Mouse (Mus musculus) hindbrain, embryonic 12.5 days (tissue): ENCODE measurements around the gene Rdh11. TPM values are rescaled to one million over a fixed set of nuclear protein-coding genes. Genes with fewer than 3 reads are reported as not detected.
"Not testable (repeated sequence)": the region's sequence is repeated elsewhere in the genome, so short reads cannot be mapped to it uniquely, and the experiment has no call there.

Source experiments
- ATAC-seq: fragments of 200-750 bp; cut with Nextera tagmentation; 2 replicates; pipeline ENCODE4 v1.8.0; 2017; ENCODE audit warnings: moderate TSS enrichment; ENCODE audit not compliant: low FRiP score
- H3K27ac ChIP-seq: fragments of 300-500 bp; sonication (generic); 2 replicates; pipeline ENCODE4 v1.5.1; 2016; ENCODE audit warnings: mild to moderate bottlenecking
- H3K27me3 ChIP-seq: fragments of 300-500 bp; sonication (generic); 2 replicates; pipeline ENCODE4 v1.6.1; 2016; ENCODE audit warnings: mild to moderate bottlenecking
- H3K36me3 ChIP-seq: fragments of 300-500 bp; sonication (generic); 2 replicates; pipeline ENCODE4 v1.6.1; 2016; ENCODE audit warnings: mild to moderate bottlenecking
- H3K4me1 ChIP-seq: fragments of 300-500 bp; sonication (generic); 2 replicates; pipeline ENCODE4 v1.6.1; 2016
- H3K4me2 ChIP-seq: fragments of 300-500 bp; sonication (generic); replicated peaks from 2 replicates; pipeline ENCODE4 v1.6.1; 2016; ENCODE audit warnings: mild to moderate bottlenecking
- H3K4me3 ChIP-seq: fragments of 300-500 bp; sonication (generic); 2 replicates; pipeline ENCODE4 v1.5.1; 2016; ENCODE audit warnings: mild to moderate bottlenecking
- H3K9ac ChIP-seq: fragments of 300-500 bp; sonication (generic); 2 replicates; pipeline ENCODE4 v1.6.1; 2016; ENCODE audit warnings: mild to moderate bottlenecking, moderate library complexity
- H3K9me3 ChIP-seq: fragments of 300-500 bp; sonication (generic); replicated peaks from 2 replicates; pipeline ENCODE4 v1.6.1; 2016; ENCODE audit warnings: mild to moderate bottlenecking
- WGBS: fragments of 180-500 bp; shearing (Covaris S2); methylation state at CpG from one replicate; pipeline ENCODE4 v1.1.7; 2016; 5-methylcytosine and 5-hydroxymethylcytosine counted together
- polyA plus RNA-seq: library from polyadenylated mRNA; unstranded; fragments of >200 nt; fragmentation: Nextera tagmentation; extraction: Ambion mirVana; gene quantifications from 2 replicates; pipeline ENCODE4 v1.2.1, GENCODE M21; 2016

Gene Rdh11
- polyA plus RNA-seq, result 28.2 and 28.9 TPM in 2 replicates

- H3K9ac ChIP-seq, result peak within 1 kb of the TSS; percentile 67
- peak within 1 kb of the TSS; percentile 66 for H3K4me3 ChIP-seq
- peaks cover 13% of the 10 kb centered on the region for H3K4me1 ChIP-seq
- 60% methylated on average over 6 of the region's 6 CpGs for WGBS
- no peaks in the 10 kb centered on the region for H3K9me3 ChIP-seq
- H3K27ac ChIP-seq, result peak within 1 kb of the TSS; percentile 19; the same call in 1 of the 2 replicates
- H3K27me3 ChIP-seq, result no peaks in the 10 kb centered on the region
- peaks cover 13% of the 10 kb centered on the region for H3K36me3 ChIP-seq
- peak; percentile 27; the same call in 1 of the 2 replicates for ATAC-seq
- peak within 1 kb of the TSS; percentile 77 for H3K4me2 ChIP-seq
Observed at GRCm38 (mm10) chr12:79192193-79192592, at the start of gene Rdh11. TSS of gene Rdh11 (minus strand) at chr12:79192293.

DNA sequence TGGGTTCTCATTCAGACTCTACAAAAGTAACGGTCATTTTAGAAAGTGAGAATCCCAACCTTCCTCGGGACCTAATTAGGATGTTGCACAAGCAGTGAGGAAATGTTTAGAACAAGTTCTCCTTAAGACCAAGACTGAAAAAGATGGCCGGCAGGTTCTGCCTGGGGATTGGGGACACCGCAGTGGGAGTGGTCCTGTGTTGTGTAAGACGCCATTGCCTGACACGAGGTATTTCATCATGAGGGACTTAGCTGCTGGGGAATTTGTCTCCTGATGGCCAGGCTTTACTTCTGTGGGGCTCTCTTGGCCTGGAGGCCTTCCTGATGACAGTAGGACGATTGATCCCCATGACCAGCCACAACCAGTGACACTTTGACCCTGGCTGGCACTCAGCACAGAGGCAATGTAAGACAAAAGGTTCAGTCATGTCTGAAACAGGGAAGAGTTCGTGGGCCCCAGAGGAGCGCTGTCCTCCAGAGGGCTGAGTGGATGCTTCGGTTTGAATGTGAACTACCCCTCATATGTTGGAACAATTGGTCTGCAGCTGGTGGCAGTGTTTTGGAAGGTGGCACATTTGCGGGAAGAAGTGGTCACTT lies 43.5 kb upstream of the Rdh11 start:
- no peak for ATAC-seq
- Histone ChIP-seq H3K36me3 (peaks cover 58% of the 10 kb centered on the region), H3K9me3 (no peaks in the 10 kb centered on the region), H3K4me2 (no peak overlapping the region), H3K4me1 (0 out of 2 replicates have a peak, but pooled peaks cover 2% of the 10 kb centered on the region), H3K27ac (no peak overlapping the region), H3K27me3 (no peaks in the 10 kb centered on the region), H3K4me3 (no peak overlapping the region), H3K9ac (no peak overlapping the region)
- 64% methylated on average over 11 of the region's 11 CpGs for WGBS

DNA sequence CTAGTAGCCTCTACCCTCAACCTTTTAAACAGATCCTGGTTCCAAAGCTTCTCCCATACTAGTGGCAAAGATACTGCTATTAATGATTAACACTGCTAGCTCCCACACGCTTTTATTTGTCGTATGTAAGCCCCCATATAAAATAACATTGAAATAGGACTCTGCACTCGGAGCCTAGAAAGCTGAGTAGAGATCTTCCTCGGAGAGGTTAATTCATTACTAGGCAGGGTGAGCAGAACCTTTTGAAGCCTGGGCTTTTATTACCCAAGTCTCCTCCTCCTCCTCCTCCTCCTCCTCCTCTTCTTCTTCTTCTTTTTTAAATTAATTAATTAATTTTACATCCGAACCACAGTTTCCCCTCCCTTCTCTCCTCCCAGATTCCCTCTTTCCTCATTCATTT lies 25.4 kb upstream of the Rdh11 start:
- WGBS, result 67% methylated on average over 5 of the region's 5 CpGs
- ATAC-seq, result no peak
- H3K9me3 ChIP-seq, result no peaks in the 10 kb centered on the region

GRCm38 (mm10) chr12:79211447-79211846 lies 19.4 kb upstream of the Rdh11 start:
- 88% methylated on average over 8 of the region's 8 CpGs for WGBS
- no peak for ATAC-seq
- Histone ChIP-seq H3K9ac (no peak overlapping the region), H3K27ac (no peak overlapping the region), H3K4me3 (no peak overlapping the region), H3K36me3 (no peaks in the 10 kb centered on the region), H3K4me1 (peaks cover 6% of the 10 kb centered on the region), H3K4me2 (no peak overlapping the region), H3K9me3 (no peaks in the 10 kb centered on the region), H3K27me3 (no peaks in the 10 kb centered on the region)

More for the DNA sequence above, 25.4 kb upstream of the Rdh11 start:
- H3K9ac ChIP-seq, result no peak overlapping the region
- no peaks in the 10 kb centered on the region for H3K27me3 ChIP-seq
- H3K4me2 ChIP-seq, result no peak overlapping the region
- H3K4me1 ChIP-seq, result no peaks in the 10 kb centered on the region
- H3K4me3 ChIP-seq, result no peak overlapping the region
- H3K27ac ChIP-seq, result no peak overlapping the region
- no peaks in the 10 kb centered on the region for H3K36me3 ChIP-seq

DNA sequence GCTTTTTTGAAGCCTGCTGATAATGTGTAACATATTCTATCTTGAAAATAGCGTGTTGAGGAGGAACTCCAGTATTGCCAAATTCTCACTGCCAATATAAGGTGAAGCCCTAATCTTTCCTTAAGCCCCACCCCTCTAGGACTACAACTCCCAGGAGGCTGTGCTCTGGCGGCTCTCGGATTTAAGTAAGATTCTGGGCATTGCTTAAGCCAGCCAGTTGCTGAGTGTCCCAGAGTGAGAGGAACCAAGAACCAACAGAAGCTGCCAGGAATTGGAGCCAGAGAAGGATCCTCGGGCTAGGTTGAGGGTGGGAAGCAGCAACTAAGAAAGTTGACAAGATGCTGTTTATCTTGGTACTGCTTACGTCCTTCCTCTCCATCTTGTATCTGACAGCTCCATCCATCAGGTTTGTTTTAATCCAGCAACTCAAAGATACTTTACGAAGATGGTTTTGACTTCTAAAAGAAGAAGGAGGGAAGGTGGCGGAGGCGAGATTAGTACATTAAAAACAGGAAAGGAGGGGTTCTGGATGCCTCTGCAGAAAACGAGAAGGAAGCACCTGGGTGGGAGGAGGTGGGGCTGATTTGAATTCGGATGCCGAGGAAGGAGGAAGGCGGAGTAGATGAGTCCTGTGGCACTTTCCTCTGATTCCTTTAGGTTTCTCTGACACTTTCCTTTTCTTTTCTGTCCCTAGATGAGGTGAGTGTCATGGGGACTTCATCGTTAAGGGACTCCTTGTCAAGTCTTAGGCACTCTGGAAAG lies 16.8 kb upstream of the Rdh11 start, which contains the start of gene Rdh12:
TSS of gene Rdh12 (plus strand) at position 212 of the 762 bp plus-strand sequence.
- WGBS, result 5% methylated on average over 13 of the region's 13 CpGs
- Histone ChIP-seq H3K9ac (peak within 1 kb of the TSS; percentile 54; the same call in 1 of the 2 replicates), H3K9me3 (no peaks in the 10 kb centered on the region), H3K36me3 (no peaks in the 10 kb centered on the region), H3K27ac (no peak within 1 kb of the TSS), H3K27me3 (no peaks in the 10 kb centered on the region), H3K4me3 (peak within 1 kb of the TSS; percentile 36), H3K4me2 (peak within 1 kb of the TSS; percentile 60), H3K4me1 (peaks cover 6% of the 10 kb centered on the region)
- no peak for ATAC-seq

GRCm38 (mm10) chr12:79201882-79202281 lies 9.8 kb upstream of the Rdh11 start:
- Histone ChIP-seq H3K4me2 (no peak overlapping the region), H3K36me3 (no peaks in the 10 kb centered on the region), H3K9ac (no peak overlapping the region), H3K27ac (no peak overlapping the region), H3K4me3 (no peak overlapping the region), H3K27me3 (no peaks in the 10 kb centered on the region), H3K9me3 (no peaks in the 10 kb centered on the region), H3K4me1 (no peaks in the 10 kb centered on the region)
- ATAC-seq, result no peak
- 74% methylated on average over 3 of the region's 3 CpGs for WGBS

GRCm38 (mm10) chr12:79197105-79197504 lies 5.0 kb upstream of the Rdh11 start:
- Histone ChIP-seq H3K4me3 (no peak overlapping the region), H3K27me3 (no peaks in the 10 kb centered on the region), H3K9ac (no peak overlapping the region), H3K27ac (no peak overlapping the region), H3K4me2 (no peak overlapping the region), H3K36me3 (no peaks in the 10 kb centered on the region), H3K4me1 (no peaks in the 10 kb centered on the region), H3K9me3 (no peaks in the 10 kb centered on the region)
- WGBS, result 87% methylated on average over 5 of the region's 5 CpGs
- ATAC-seq, result no peak

- WGBS, result 12% methylated on average over 3 of the region's 3 CpGs
- Histone ChIP-seq H3K4me1 (peaks cover 13% of the 10 kb centered on the region), H3K4me2 (no peak overlapping the region), H3K36me3 (peaks cover under 1% of the 10 kb centered on the region; the same call in 1 of the 2 replicates), H3K27ac (no peak overlapping the region), H3K27me3 (no peaks in the 10 kb centered on the region), H3K4me3 (no peak overlapping the region), H3K9ac (no peak overlapping the region), H3K9me3 (no peaks in the 10 kb centered on the region)
- ATAC-seq, result no peak
Observed at GRCm38 (mm10) chr12:79193441-79193840, 1.3 kb upstream of the Rdh11 start.

DNA sequence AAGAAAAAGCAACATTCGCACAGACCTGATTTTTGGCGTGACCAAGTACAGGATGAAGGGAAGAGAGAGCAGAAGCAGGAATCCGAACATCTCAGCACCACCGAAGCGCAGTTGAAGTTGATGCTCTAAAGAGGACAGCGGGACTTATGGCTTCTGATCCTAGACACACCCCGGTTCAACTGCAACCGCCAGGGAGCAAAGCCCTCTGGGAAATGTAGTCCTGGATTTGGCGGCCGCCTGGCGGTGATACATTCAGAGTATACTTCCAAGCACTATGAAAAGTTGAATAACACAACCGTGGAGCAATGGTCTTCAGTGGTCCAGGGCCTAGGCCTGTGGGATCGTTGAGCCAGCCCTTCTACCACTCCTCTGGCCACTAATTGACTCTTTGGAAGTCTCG lies 392 bp downstream of the Rdh11 start:
- WGBS, result 5% methylated on average over 14 of the region's 14 CpGs
- peak overlapping the region; percentile 66 for H3K4me3 ChIP-seq
- peak overlapping the region; percentile 19; the same call in 1 of the 2 replicates for H3K27ac ChIP-seq
- no peaks in the 10 kb centered on the region for H3K9me3 ChIP-seq
- H3K36me3 ChIP-seq, result peaks cover 18% of the 10 kb centered on the region
- H3K4me1 ChIP-seq, result peaks cover 13% of the 10 kb centered on the region
- peak overlapping the region; percentile 67 for H3K9ac ChIP-seq
- peak; percentile 83 for ATAC-seq
- H3K4me2 ChIP-seq, result peak overlapping the region; percentile 77
- no peaks in the 10 kb centered on the region for H3K27me3 ChIP-seq

GRCm38 (mm10) chr12:79190931-79191673 lies 991 bp downstream of the Rdh11 start:
- WGBS, result under 1% methylated on average over 18 of the region's 18 CpGs
- Histone ChIP-seq H3K4me2 (peak overlapping the region; percentile 77), H3K27ac (peak overlapping the region; percentile 19; the same call in 1 of the 2 replicates), H3K27me3 (no peaks in the 10 kb centered on the region), H3K9ac (peak overlapping the region; percentile 67), H3K4me3 (peak overlapping the region; percentile 66), H3K9me3 (no peaks in the 10 kb centered on the region), H3K4me1 (peaks cover 13% of the 10 kb centered on the region), H3K36me3 (peaks cover 24% of the 10 kb centered on the region)
- peak; percentile 92 for ATAC-seq

DNA sequence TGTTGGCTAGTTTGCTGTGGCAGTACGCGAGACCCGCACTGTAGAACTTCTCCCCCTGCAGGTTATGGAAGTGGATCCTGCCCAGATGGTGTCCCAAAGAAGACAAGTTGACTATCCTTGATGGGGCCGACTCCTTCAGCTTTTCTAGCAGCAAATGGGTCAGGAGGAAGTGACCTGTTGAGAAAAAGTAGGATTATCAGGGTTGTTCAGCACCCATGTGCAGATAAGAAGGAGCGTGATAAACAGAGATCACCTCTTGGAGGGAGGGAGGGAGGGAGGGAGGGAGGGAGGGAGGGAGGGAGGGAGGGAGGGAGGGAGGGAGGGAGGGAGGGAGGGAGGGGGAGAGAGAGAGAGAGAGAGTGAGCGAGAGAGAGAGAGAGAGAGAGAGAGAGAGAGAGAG lies 6.9 kb downstream of the Rdh11 start:
- not testable (repeated sequence) for H3K4me2 ChIP-seq, ATAC-seq, H3K4me1 ChIP-seq, H3K4me3 ChIP-seq, H3K9ac ChIP-seq, H3K27ac ChIP-seq, H3K27me3 ChIP-seq, H3K9me3 ChIP-seq
- WGBS, result 83% methylated on average over 5 of the region's 6 CpGs
- peaks cover 74% of the 10 kb centered on the region for H3K36me3 ChIP-seq

DNA sequence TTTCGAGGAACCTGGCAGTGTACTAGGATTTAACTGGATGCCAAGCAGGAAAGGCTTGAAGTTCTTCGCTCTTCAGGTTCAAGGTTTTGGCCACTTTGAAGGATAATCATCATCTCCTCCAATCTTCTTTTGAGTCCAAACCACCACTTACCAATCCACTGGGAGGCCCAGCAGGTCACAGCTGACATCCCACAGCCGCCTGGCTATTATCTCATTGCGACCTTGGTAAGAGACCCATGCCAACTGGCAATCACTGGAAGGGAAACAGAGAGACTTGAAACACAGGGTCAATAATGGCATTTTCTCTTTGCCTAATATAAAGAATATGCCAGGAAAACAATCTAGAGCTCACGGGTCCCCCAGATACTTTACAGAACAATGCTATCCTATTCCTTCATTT lies 16.1 kb downstream of the Rdh11 start:
- ATAC-seq, result no peak
- Histone ChIP-seq H3K27me3 (no peaks in the 10 kb centered on the region), H3K36me3 (peaks cover 33% of the 10 kb centered on the region), H3K9me3 (no peaks in the 10 kb centered on the region), H3K4me2 (no peak overlapping the region), H3K4me3 (no peak overlapping the region), H3K9ac (no peak overlapping the region), H3K4me1 (peaks cover 5% of the 10 kb centered on the region), H3K27ac (no peak overlapping the region)
- 93% methylated on average over 5 of the region's 5 CpGs for WGBS
